Mouse (Mus musculus) kidney, postnatal 25 days (tissue): ENCODE measurements at regions not wholly inside any gene's neighbourhood (a gene's known extent, or its start where the extent isn't known, plus 50 kb on each side); places are given as distances from the start of the nearest gene placed in this dataset.

ENCODE experiments used
- DNase-seq, 2 experiments: peaks; one replicate each; pipeline ENCODE4 v3.0.0; 2021; ENCODE audit warnings: mixed read lengths in 2 of 2

GRCm38 (mm10) chr13:93243076-93243475, 50.9 kb upstream of the Tent2 start:
- peak; percentile 75 to 86 for DNase-seq

GRCm38 (mm10) chr13:93248711-93249110, 50.7 kb upstream of the Homer1 start:
- DNase-seq: no peak
